Mouse (Mus musculus): ENCODE measurements around the gene Bdkrb1. TPM values are rescaled to one million over a fixed set of nuclear protein-coding genes. Genes with fewer than 3 reads are reported as not detected.

Bdkrb1 gene
- 0.27 TPM for polyA plus RNA-seq (2017; shearing (Covaris generic))

DNA sequence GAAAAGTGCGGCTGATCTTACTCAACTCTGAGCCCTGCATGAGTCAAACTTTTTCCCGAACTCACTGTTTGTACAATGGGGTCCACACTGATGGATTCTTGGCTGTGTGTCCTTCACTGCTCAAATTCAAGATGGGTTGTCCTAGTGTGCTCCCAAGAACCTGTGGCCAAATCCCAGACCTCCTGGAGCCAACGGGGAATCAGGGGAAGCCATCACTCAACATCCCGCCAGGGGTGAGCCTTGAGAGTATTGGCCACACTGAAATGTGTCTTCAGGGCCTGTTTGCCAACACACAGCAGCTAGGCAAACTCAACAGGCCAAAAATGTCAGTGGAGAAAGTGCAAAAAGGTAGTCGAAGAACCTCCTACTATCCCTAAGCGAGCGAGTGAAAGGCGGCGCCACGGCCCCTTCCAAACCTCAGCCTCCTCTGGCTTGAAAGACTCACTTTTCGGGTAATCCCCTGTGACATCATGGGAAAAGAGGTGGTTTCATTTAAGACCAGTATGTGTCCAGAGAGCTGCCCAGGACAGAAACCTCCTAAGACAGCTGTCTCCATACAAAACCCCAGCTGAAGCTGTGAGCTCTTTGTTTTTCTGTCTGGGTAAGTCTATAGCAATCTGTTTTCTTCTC is at the start of gene Bdkrb1:
Bdkrb1 (plus strand) TSS at position 505 of the 630 bp plus-strand sequence.

DNA sequence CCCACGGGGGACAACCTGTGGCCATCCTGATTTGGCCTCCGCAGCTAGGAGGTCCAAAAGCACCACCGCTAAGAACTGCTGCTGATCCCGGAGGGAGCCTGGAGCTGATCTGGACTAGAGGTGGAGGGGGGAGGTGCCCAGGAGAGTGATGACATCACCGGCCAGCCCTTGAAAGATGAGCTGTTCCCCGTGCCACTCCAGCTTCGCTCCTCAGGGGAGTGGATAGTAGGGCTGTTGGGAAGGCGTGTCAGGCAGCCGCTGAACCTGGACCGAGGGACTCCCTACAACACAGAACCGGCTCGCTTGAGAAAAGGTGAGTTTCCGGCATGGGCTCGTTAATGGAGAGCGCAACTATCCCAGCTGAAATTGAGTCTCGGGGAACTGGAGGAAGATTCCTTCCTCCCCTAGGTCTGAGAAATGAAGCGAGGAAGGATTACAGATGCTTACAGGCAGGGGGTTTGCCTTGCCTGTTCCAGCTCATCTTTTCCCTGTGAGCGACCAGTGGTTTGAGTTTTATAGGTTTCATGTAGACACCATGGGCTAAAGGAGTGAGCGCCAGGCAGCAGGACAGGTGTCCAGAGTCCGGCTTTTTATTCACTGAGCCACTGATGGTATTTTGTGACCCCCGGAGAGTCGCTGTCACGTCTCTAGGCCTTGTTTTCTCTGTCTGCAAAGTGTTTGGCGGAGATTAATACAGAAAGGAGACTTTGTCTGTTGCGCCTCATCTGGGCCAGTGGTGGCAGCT is 39.8 kb upstream of the Bdkrb1 start, which contains the start of gene Bdkrb2:
Bdkrb2 (plus strand) TSS at position 291 of the 745 bp plus-strand sequence.

Other genes starting within 250 kb of the Bdkrb1 start
- 0.27 TPM for gene D430019H16Rik, start 149.2 kb upstream of the Bdkrb1 start, polyA plus RNA-seq (2017; shearing (Covaris generic))
- not detected for gene Bdkrb2, start 39.9 kb upstream of the Bdkrb1 start, polyA plus RNA-seq (2017; shearing (Covaris generic))
- gene Gskip, start 81.7 kb downstream of the Bdkrb1 start, polyA plus RNA-seq (2017; shearing (Covaris generic)): 17.6 TPM
- gene Atg2b, start 82.1 kb downstream of the Bdkrb1 start, polyA plus RNA-seq (2017; shearing (Covaris generic)): 22.0 TPM
- gene Ak7, start 102.9 kb downstream of the Bdkrb1 start, polyA plus RNA-seq (2017; shearing (Covaris generic)): 0.16 TPM
- 225 TPM for gene Papola, start 181.6 kb downstream of the Bdkrb1 start, polyA plus RNA-seq (2017; shearing (Covaris generic))